Mouse (Mus musculus): ENCODE measurements at regions not wholly inside any gene's neighbourhood (a gene's known extent, or its start where the extent isn't known, plus 50 kb on each side); places are given as distances from the start of the nearest gene placed in this dataset.

- 54% methylated on average over 3 of the region's 3 CpGs for WGBS
- Histone ChIP-seq H3K4me1 (ENCODE audit: control insufficient read depth, insufficient read depth, low read length) (no peaks in the 10 kb centered on the region), H3K4me3 (replicated peaks; ENCODE audit: control insufficient read depth, low read depth, low read length) (no peak overlapping the region), H3K27ac (ENCODE audit: control insufficient read depth, insufficient read depth, low read depth, low read length, poor library complexity) (no peak overlapping the region)
- TF ChIP-seq POLR2A (IDR thresholded peaks at IDR 0.05; ENCODE audit: borderline replicate concordance, control insufficient read depth, low read depth, low read length) = no peak
- no peak for TF ChIP-seq CTCF (IDR thresholded peaks at IDR 0.05; ENCODE audit: control insufficient read depth, insufficient read depth, low read length)
Observed at GRCm38 (mm10) chr15:72158505-72158904, 1675.9 kb upstream of the Gm6569 start.

GRCm38 (mm10) chr15:72200861-72201260 lies 1633.5 kb upstream of the Gm6569 start:
- 33% methylated on average over 3 of the region's 3 CpGs for WGBS
- no peak for TF ChIP-seq CTCF (IDR thresholded peaks at IDR 0.05; ENCODE audit: control insufficient read depth, insufficient read depth, low read length)
- no peak for TF ChIP-seq POLR2A (IDR thresholded peaks at IDR 0.05; ENCODE audit: borderline replicate concordance, control insufficient read depth, low read depth, low read length)

DNA sequence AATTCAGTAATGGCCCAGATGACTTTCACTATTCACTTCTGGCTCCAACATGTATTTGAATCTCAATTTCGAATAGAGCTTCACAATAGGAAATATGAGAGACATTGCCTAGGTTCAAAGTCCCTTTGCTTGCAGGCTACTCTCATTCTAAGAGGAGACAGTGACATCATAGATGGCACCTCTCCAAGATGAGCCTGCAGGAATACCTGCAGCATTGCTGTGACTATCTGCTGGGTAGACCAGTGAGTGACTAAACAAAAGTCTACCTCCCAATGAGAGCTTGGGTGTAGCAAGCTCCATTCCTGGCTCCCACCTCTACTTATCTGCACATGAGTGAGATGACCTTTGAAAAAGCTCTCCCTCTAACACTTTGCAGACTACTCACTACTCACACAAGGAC lies 1632.6 kb upstream of the Gm6569 start:
- Histone ChIP-seq H3K4me3 (replicated peaks; ENCODE audit: control insufficient read depth, low read depth, low read length) (no peak overlapping the region), H3K27ac (ENCODE audit: control insufficient read depth, insufficient read depth, low read depth, low read length, poor library complexity) (no peak overlapping the region), H3K4me1 (ENCODE audit: control insufficient read depth, insufficient read depth, low read length) (no peaks in the 10 kb centered on the region)
- WGBS = 27% methylated on average over 1 of the region's 1 CpGs
- TF ChIP-seq POLR2A (IDR thresholded peaks at IDR 0.05; ENCODE audit: borderline replicate concordance, control insufficient read depth, low read depth, low read length) (no peak), CTCF (IDR thresholded peaks at IDR 0.05; ENCODE audit: control insufficient read depth, insufficient read depth, low read length) (no peak)

More at GRCm38 (mm10) chr15:72200861-72201260, 1633.5 kb upstream of the Gm6569 start:
- H3K4me1 ChIP-seq (ENCODE audit: control insufficient read depth, insufficient read depth, low read length) = no peaks in the 10 kb centered on the region
- H3K4me3 ChIP-seq (replicated peaks; ENCODE audit: control insufficient read depth, low read depth, low read length) = no peak overlapping the region
- no peak overlapping the region for H3K27ac ChIP-seq (ENCODE audit: control insufficient read depth, insufficient read depth, low read depth, low read length, poor library complexity)

DNA sequence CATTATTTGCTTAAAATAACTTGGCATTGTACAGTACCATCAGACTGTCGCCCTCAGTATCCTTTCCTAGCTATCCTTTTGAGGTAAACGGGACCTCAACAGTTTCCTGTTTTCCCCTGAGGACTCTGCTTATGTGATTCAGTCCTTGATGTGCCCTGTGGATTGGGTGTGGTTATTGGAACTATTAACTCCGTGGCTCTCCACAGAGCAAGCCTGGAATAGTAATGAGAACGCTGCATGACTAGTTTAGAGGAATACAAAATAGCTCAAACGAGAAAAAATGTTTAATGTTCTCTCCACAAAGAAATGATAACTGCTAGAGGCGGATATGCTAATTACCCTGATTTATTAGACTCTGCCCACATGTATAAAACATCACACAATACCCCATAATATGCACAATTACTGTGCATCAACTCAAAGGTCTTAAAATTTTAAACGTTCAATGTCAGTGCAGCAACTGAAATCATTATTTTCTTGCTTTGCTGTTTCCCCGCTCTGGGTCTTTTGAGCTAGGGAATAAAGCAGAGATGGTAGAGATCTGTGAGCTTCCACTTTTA lies 1629.0 kb upstream of the Gm6569 start:
- TF ChIP-seq CTCF (IDR thresholded peaks at IDR 0.05; ENCODE audit: control insufficient read depth, insufficient read depth, low read length) (no peak), POLR2A (IDR thresholded peaks at IDR 0.05; ENCODE audit: borderline replicate concordance, control insufficient read depth, low read depth, low read length) (no peak)
- 52% methylated on average over 8 of the region's 8 CpGs for WGBS
- H3K27ac ChIP-seq (ENCODE audit: control insufficient read depth, insufficient read depth, low read depth, low read length, poor library complexity) = no peak overlapping the region
- H3K4me1 ChIP-seq (ENCODE audit: control insufficient read depth, insufficient read depth, low read length) = no peaks in the 10 kb centered on the region
- H3K4me3 ChIP-seq (replicated peaks; ENCODE audit: control insufficient read depth, low read depth, low read length) = no peak overlapping the region

GRCm38 (mm10) chr15:72205950-72206349 lies 1628.4 kb upstream of the Gm6569 start:
- WGBS = 16% methylated on average over 9 of the region's 9 CpGs
- Histone ChIP-seq H3K4me3 (replicated peaks; ENCODE audit: control insufficient read depth, low read depth, low read length) (no peak overlapping the region), H3K4me1 (ENCODE audit: control insufficient read depth, insufficient read depth, low read length) (no peaks in the 10 kb centered on the region), H3K27ac (ENCODE audit: control insufficient read depth, insufficient read depth, low read depth, low read length, poor library complexity) (no peak overlapping the region)
- TF ChIP-seq POLR2A (IDR thresholded peaks at IDR 0.05; ENCODE audit: borderline replicate concordance, control insufficient read depth, low read depth, low read length) = no peak
- TF ChIP-seq CTCF (IDR thresholded peaks at IDR 0.05; ENCODE audit: control insufficient read depth, insufficient read depth, low read length) = peak; percentile 48

DNA sequence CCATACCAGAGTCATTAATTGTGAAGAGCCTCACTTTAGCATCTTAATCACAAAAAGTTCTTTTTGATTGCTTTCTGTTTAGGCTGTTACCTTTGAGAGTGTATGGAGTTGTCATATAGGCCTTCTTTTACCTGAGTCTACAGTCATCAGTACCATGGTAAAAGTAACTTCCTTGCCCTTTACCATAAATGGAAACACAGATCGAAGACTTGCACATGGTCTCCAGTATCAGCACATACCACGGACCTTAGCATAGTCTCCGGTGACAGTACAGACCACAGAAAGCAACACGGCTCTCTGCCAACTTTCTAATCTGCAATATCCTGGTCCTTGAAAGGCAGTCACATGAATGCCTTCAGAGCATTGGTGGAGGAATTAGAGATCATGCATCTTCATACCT lies 1626.8 kb upstream of the Gm6569 start:
- Histone ChIP-seq H3K27ac (ENCODE audit: control insufficient read depth, insufficient read depth, low read depth, low read length, poor library complexity) (no peak overlapping the region), H3K4me3 (replicated peaks; ENCODE audit: control insufficient read depth, low read depth, low read length) (no peak overlapping the region), H3K4me1 (ENCODE audit: control insufficient read depth, insufficient read depth, low read length) (no peaks in the 10 kb centered on the region)
- WGBS = 73% methylated on average over 4 of the region's 4 CpGs
- TF ChIP-seq CTCF (IDR thresholded peaks at IDR 0.05; ENCODE audit: control insufficient read depth, insufficient read depth, low read length) = no peak
- TF ChIP-seq POLR2A (IDR thresholded peaks at IDR 0.05; ENCODE audit: borderline replicate concordance, control insufficient read depth, low read depth, low read length) = no peak

GRCm38 (mm10) chr15:72208076-72208475 lies 1626.3 kb upstream of the Gm6569 start:
- H3K4me1 ChIP-seq (ENCODE audit: control insufficient read depth, insufficient read depth, low read length) = no peaks in the 10 kb centered on the region
- 51% methylated on average over 4 of the region's 4 CpGs for WGBS
- no peak overlapping the region for H3K27ac ChIP-seq (ENCODE audit: control insufficient read depth, insufficient read depth, low read depth, low read length, poor library complexity)
- H3K4me3 ChIP-seq (replicated peaks; ENCODE audit: control insufficient read depth, low read depth, low read length) = no peak overlapping the region
- no peak for TF ChIP-seq POLR2A (IDR thresholded peaks at IDR 0.05; ENCODE audit: borderline replicate concordance, control insufficient read depth, low read depth, low read length)
- TF ChIP-seq CTCF (IDR thresholded peaks at IDR 0.05; ENCODE audit: control insufficient read depth, insufficient read depth, low read length) = no peak

GRCm38 (mm10) chr15:72208973-72209372 lies 1625.4 kb upstream of the Gm6569 start:
- H3K4me1 ChIP-seq (ENCODE audit: control insufficient read depth, insufficient read depth, low read length) = no peaks in the 10 kb centered on the region
- TF ChIP-seq CTCF (IDR thresholded peaks at IDR 0.05; ENCODE audit: control insufficient read depth, insufficient read depth, low read length) = no peak
- TF ChIP-seq POLR2A (IDR thresholded peaks at IDR 0.05; ENCODE audit: borderline replicate concordance, control insufficient read depth, low read depth, low read length) = no peak
- WGBS = 82% methylated on average over 7 of the region's 7 CpGs
- H3K4me3 ChIP-seq (replicated peaks; ENCODE audit: control insufficient read depth, low read depth, low read length) = no peak overlapping the region
- H3K27ac ChIP-seq (ENCODE audit: control insufficient read depth, insufficient read depth, low read depth, low read length, poor library complexity) = no peak overlapping the region

- no peaks in the 10 kb centered on the region for H3K4me1 ChIP-seq (ENCODE audit: control insufficient read depth, insufficient read depth, low read length)
- H3K27ac ChIP-seq (ENCODE audit: control insufficient read depth, insufficient read depth, low read depth, low read length, poor library complexity) = no peak overlapping the region
- 70% methylated on average over 5 of the region's 5 CpGs for WGBS
- no peak overlapping the region for H3K4me3 ChIP-seq (replicated peaks; ENCODE audit: control insufficient read depth, low read depth, low read length)
- TF ChIP-seq POLR2A (IDR thresholded peaks at IDR 0.05; ENCODE audit: borderline replicate concordance, control insufficient read depth, low read depth, low read length) = no peak
- TF ChIP-seq CTCF (IDR thresholded peaks at IDR 0.05; ENCODE audit: control insufficient read depth, insufficient read depth, low read length) = no peak
Observed at GRCm38 (mm10) chr15:72217731-72218130, 1616.6 kb upstream of the Gm6569 start.

Measured in bone marrow, adult 2 months (tissue).